Mouse (Mus musculus) lung, embryonic 15.5 days (tissue): ENCODE measurements at regions not wholly inside any gene's neighbourhood (a gene's known extent, or its start where the extent isn't known, plus 50 kb on each side); places are given as distances from the start of the nearest gene placed in this dataset.

Experiments used
- ATAC-seq: fragments of 200-750 bp; cut with Nextera tagmentation; 2 replicates; pipeline ENCODE4 v1.8.0; 2017; ENCODE audit warnings: moderate number of reproducible peaks, borderline replicate concordance; ENCODE audit not compliant: low FRiP score, low TSS enrichment; ENCODE audit errors: extremely low read depth
- H3K27ac ChIP-seq: fragments of 300-500 bp; sonication (generic); 2 replicates; pipeline ENCODE4 v1.5.1; 2015; ENCODE audit warnings: moderate library complexity, mild to moderate bottlenecking, inconsistent platforms
- H3K27me3 ChIP-seq: fragments of 300-500 bp; sonication (generic); 2 replicates; pipeline ENCODE4 v1.6.1; 2015; ENCODE audit warnings: inconsistent platforms
- H3K36me3 ChIP-seq: fragments of 300-500 bp; sonication (generic); 2 replicates; pipeline ENCODE4 v1.6.1; 2015; ENCODE audit warnings: inconsistent platforms
- H3K4me1 ChIP-seq: fragments of 300-500 bp; sonication (generic); 2 replicates; pipeline ENCODE4 v1.6.1; 2015; ENCODE audit warnings: inconsistent platforms
- H3K4me2 ChIP-seq: fragments of 300-500 bp; sonication (generic); 2 replicates; pipeline ENCODE4 v1.6.1; 2015; ENCODE audit warnings: inconsistent platforms, mild to moderate bottlenecking, moderate library complexity
- H3K4me3 ChIP-seq: fragments of 300-500 bp; sonication (generic); 2 replicates; pipeline ENCODE4 v1.5.1; 2015; ENCODE audit warnings: mild to moderate bottlenecking, inconsistent platforms
- H3K9ac ChIP-seq: fragments of 300-500 bp; sonication (generic); 2 replicates; pipeline ENCODE4 v1.6.1; 2015; ENCODE audit warnings: inconsistent platforms
- H3K9me3 ChIP-seq: fragments of 300-500 bp; sonication (generic); 2 replicates; pipeline ENCODE4 v1.6.1; 2016; ENCODE audit warnings: inconsistent platforms
- WGBS: fragments of 180-500 bp; shearing (Covaris S2); methylation state at CpG from one replicate; pipeline ENCODE4 v1.1.7; 2015; 5-methylcytosine and 5-hydroxymethylcytosine counted together

GRCm38 (mm10) chr2:92712266-92713144 lies 113.0 kb downstream of the Chst1 start:
- WGBS: 41% methylated on average over 11 of the region's 11 CpGs
- Histone ChIP-seq H3K4me3 (no peak overlapping the region), H3K4me2 (no peak overlapping the region), H3K9ac (no peak overlapping the region), H3K9me3 (no peaks in the 10 kb centered on the region), H3K27me3 (no peaks in the 10 kb centered on the region), H3K36me3 (no peaks in the 10 kb centered on the region), H3K4me1 (0 out of 2 replicates have a peak, but pooled peaks cover 4% of the 10 kb centered on the region), H3K27ac (no peak overlapping the region)
- ATAC-seq: no peak

- Histone ChIP-seq H3K27ac (no peak overlapping the region), H3K9me3 (no peaks in the 10 kb centered on the region), H3K4me3 (no peak overlapping the region), H3K4me2 (no peak overlapping the region), H3K36me3 (no peaks in the 10 kb centered on the region), H3K4me1 (no peaks in the 10 kb centered on the region), H3K9ac (no peak overlapping the region), H3K27me3 (no peaks in the 10 kb centered on the region)
- WGBS: 42% methylated on average over 1 of the region's 3 CpGs
- no peak for ATAC-seq
Measured at GRCm38 (mm10) chr2:92717706-92718105, 118.2 kb downstream of the Chst1 start.

GRCm38 (mm10) chr2:92721951-92722350 lies 122.4 kb downstream of the Chst1 start:
- 65% methylated on average over 3 of the region's 3 CpGs for WGBS
- Histone ChIP-seq H3K9ac (no peak overlapping the region), H3K27ac (no peak overlapping the region), H3K4me3 (no peak overlapping the region), H3K4me2 (no peak overlapping the region), H3K4me1 (peaks cover 4% of the 10 kb centered on the region), H3K9me3 (no peaks in the 10 kb centered on the region), H3K27me3 (no peaks in the 10 kb centered on the region), H3K36me3 (no peaks in the 10 kb centered on the region)
- ATAC-seq: no peak

GRCm38 (mm10) chr2:92723618-92724263 lies 124.2 kb downstream of the Chst1 start:
- 42% methylated on average over 9 of the region's 9 CpGs for WGBS
- H3K9ac ChIP-seq: no peak overlapping the region
- ATAC-seq: no peak
- no peak overlapping the region for H3K4me3 ChIP-seq
- peaks cover 13% of the 10 kb centered on the region for H3K4me1 ChIP-seq
- no peaks in the 10 kb centered on the region for H3K36me3 ChIP-seq
- no peak overlapping the region for H3K4me2 ChIP-seq
- no peak overlapping the region for H3K27ac ChIP-seq
- H3K27me3 ChIP-seq: no peaks in the 10 kb centered on the region
- no peaks in the 10 kb centered on the region for H3K9me3 ChIP-seq

GRCm38 (mm10) chr2:92726640-92727039 lies 127.1 kb downstream of the Chst1 start:
- Histone ChIP-seq H3K27me3 (no peaks in the 10 kb centered on the region), H3K27ac (peak overlapping the region; percentile 53; the same call in 1 of the 2 replicates), H3K4me3 (no peak overlapping the region), H3K4me2 (no peak overlapping the region), H3K9me3 (no peaks in the 10 kb centered on the region), H3K4me1 (peaks cover 13% of the 10 kb centered on the region), H3K36me3 (no peaks in the 10 kb centered on the region), H3K9ac (no peak overlapping the region)
- ATAC-seq: peak; percentile 45; the same call in 1 of the 2 replicates
- 63% methylated on average over 7 of the region's 7 CpGs for WGBS

- no peak overlapping the region for H3K9ac ChIP-seq
- H3K27ac ChIP-seq: peak overlapping the region; percentile 53; the same call in 1 of the 2 replicates
- no peak overlapping the region for H3K4me3 ChIP-seq
- no peaks in the 10 kb centered on the region for H3K36me3 ChIP-seq
- no peaks in the 10 kb centered on the region for H3K27me3 ChIP-seq
- H3K9me3 ChIP-seq: no peaks in the 10 kb centered on the region
- H3K4me1 ChIP-seq: peaks cover 13% of the 10 kb centered on the region
- WGBS: 60% methylated on average over 2 of the region's 2 CpGs
- ATAC-seq: peak; percentile 29; the same call in 1 of the 2 replicates
- no peak overlapping the region for H3K4me2 ChIP-seq
Measured at GRCm38 (mm10) chr2:92727241-92727640, 127.7 kb downstream of the Chst1 start.

GRCm38 (mm10) chr2:92728388-92728787 lies 128.9 kb downstream of the Chst1 start:
- no peak overlapping the region for H3K4me3 ChIP-seq
- H3K9me3 ChIP-seq: no peaks in the 10 kb centered on the region
- H3K27me3 ChIP-seq: no peaks in the 10 kb centered on the region
- H3K9ac ChIP-seq: no peak overlapping the region
- no peaks in the 10 kb centered on the region for H3K36me3 ChIP-seq
- H3K4me1 ChIP-seq: peaks cover 13% of the 10 kb centered on the region
- H3K27ac ChIP-seq: no peak overlapping the region
- no peak for ATAC-seq
- no peak overlapping the region for H3K4me2 ChIP-seq
- WGBS: 67% methylated on average over 3 of the region's 3 CpGs

GRCm38 (mm10) chr2:92730371-92730770 lies 130.9 kb downstream of the Chst1 start:
- no peak for ATAC-seq
- peaks cover 13% of the 10 kb centered on the region for H3K4me1 ChIP-seq
- H3K4me2 ChIP-seq: no peak overlapping the region
- H3K27ac ChIP-seq: no peak overlapping the region
- no peaks in the 10 kb centered on the region for H3K27me3 ChIP-seq
- no peaks in the 10 kb centered on the region for H3K9me3 ChIP-seq
- WGBS: 88% methylated on average over 6 of the region's 6 CpGs
- no peaks in the 10 kb centered on the region for H3K36me3 ChIP-seq
- H3K4me3 ChIP-seq: no peak overlapping the region
- no peak overlapping the region for H3K9ac ChIP-seq

GRCm38 (mm10) chr2:92733403-92733802 lies 133.9 kb downstream of the Chst1 start:
- H3K4me1 ChIP-seq: no peaks in the 10 kb centered on the region
- 82% methylated on average over 1 of the region's 1 CpGs for WGBS
- no peaks in the 10 kb centered on the region for H3K27me3 ChIP-seq
- H3K4me2 ChIP-seq: no peak overlapping the region
- no peak overlapping the region for H3K27ac ChIP-seq
- no peaks in the 10 kb centered on the region for H3K36me3 ChIP-seq
- no peak for ATAC-seq
- H3K4me3 ChIP-seq: no peak overlapping the region
- H3K9me3 ChIP-seq: no peaks in the 10 kb centered on the region
- H3K9ac ChIP-seq: no peak overlapping the region

GRCm38 (mm10) chr2:92735784-92736183 lies 136.3 kb downstream of the Chst1 start:
- H3K9me3 ChIP-seq: no peaks in the 10 kb centered on the region
- no peak overlapping the region for H3K4me2 ChIP-seq
- no peaks in the 10 kb centered on the region for H3K27me3 ChIP-seq
- H3K4me3 ChIP-seq: no peak overlapping the region
- 71% methylated on average over 5 of the region's 5 CpGs for WGBS
- no peak for ATAC-seq
- no peaks in the 10 kb centered on the region for H3K4me1 ChIP-seq
- H3K36me3 ChIP-seq: no peaks in the 10 kb centered on the region
- no peak overlapping the region for H3K9ac ChIP-seq
- no peak overlapping the region for H3K27ac ChIP-seq

- H3K27ac ChIP-seq: no peak overlapping the region
- WGBS: 78% methylated on average over 1 of the region's 1 CpGs
- no peak overlapping the region for H3K9ac ChIP-seq
- H3K36me3 ChIP-seq: no peaks in the 10 kb centered on the region
- no peak overlapping the region for H3K4me3 ChIP-seq
- ATAC-seq: no peak
- H3K4me1 ChIP-seq: peaks cover 10% of the 10 kb centered on the region
- no peak overlapping the region for H3K4me2 ChIP-seq
- no peaks in the 10 kb centered on the region for H3K9me3 ChIP-seq
- no peaks in the 10 kb centered on the region for H3K27me3 ChIP-seq
Measured at GRCm38 (mm10) chr2:92737301-92737700, 137.8 kb downstream of the Chst1 start.

- no peak for ATAC-seq
- Histone ChIP-seq H3K4me3 (no peak overlapping the region), H3K9ac (no peak overlapping the region), H3K9me3 (no peaks in the 10 kb centered on the region), H3K27ac (no peak overlapping the region), H3K36me3 (no peaks in the 10 kb centered on the region), H3K4me2 (no peak overlapping the region), H3K4me1 (peaks cover 21% of the 10 kb centered on the region), H3K27me3 (no peaks in the 10 kb centered on the region)
- WGBS: 66% methylated on average over 4 of the region's 4 CpGs
Measured at GRCm38 (mm10) chr2:92739576-92739975, 140.1 kb downstream of the Chst1 start.
